In genomic region chr16:46926060-46926459, GRCm38 (mm10) we compare ENCODE assay signal across 12 mouse cellular contexts.
A peak's percentile ranks its signal among the peaks of the same experiment; 100 is the strongest.
DNase-seq lines count a peak whose midpoint lies in the region; TF ChIP-seq lines count a peak whose summit lies in the region.
"Had no signal": no experiment of that assay in that cellular context is flagged by ENCODE, and none has a peak within 500 bp of the region (broad histone marks: within the 10 kb centered on the region; RNA-seq: fewer than 3 reads in every experiment).

No protein-coding gene starts in this region.

- peak; percentile 24; the same call in 1 of the 2 replicates for TF ChIP-seq CTCF in small intestine, adult 2 months (IDR thresholded peaks at IDR 0.05; ENCODE audit: extremely low read depth, insufficient read length, insufficient replicate concordance, low read depth, low read length)

- H3K4me1 ChIP-seq in small intestine, adult 2 months (ENCODE audit: control insufficient read depth, insufficient read depth, insufficient read length, low read length) = no peaks in the 10 kb centered on the region
- H3K4me1 ChIP-seq: embryonic facial prominence, embryonic 13.5 days; limb, embryonic 12.5 days; midbrain, embryonic 13.5 days had no signal

- DNase-seq in heart, adult 11 months = peak; percentile 87
- DNase-seq in heart, postnatal 25 days (ENCODE audit: low spot score) = no peak
- DNase-seq in ovary, postnatal 14 days (ENCODE audit: low spot score) = peak; percentile 1
- DNase-seq in ovary, postnatal 36 days (ENCODE audit: low spot score) = no peak
- peak; percentile 50 for DNase-seq in kidney, adult 9 months
- DNase-seq in spleen, postnatal 14 days (ENCODE audit: low spot score in 2 of 2) = no peak
- DNase-seq in layer of hippocampus, adult 9-11 months = no peak
- DNase-seq: gastrocnemius, postnatal 36 days had no signal

- no peak overlapping the region for H3K27ac ChIP-seq in small intestine, adult 2 months (ENCODE audit: insufficient read depth, low read depth, low read length)
- H3K27ac ChIP-seq: embryonic facial prominence, embryonic 13.5 days; limb, embryonic 12.5 days; midbrain, embryonic 13.5 days had no signal

- 76% methylated on average over 3 of the region's 3 CpGs for WGBS in small intestine, adult 2 months

- TF ChIP-seq POLR2A in small intestine, adult 2 months (IDR thresholded peaks at IDR 0.05; ENCODE audit: low read depth, low read length) = no peak

- H3K27me3 ChIP-seq in small intestine, adult 2 months (ENCODE audit: control insufficient read depth, insufficient read depth, low read length) = no peaks in the 10 kb centered on the region
- H3K27me3 ChIP-seq: embryonic facial prominence, embryonic 13.5 days; limb, embryonic 12.5 days; midbrain, embryonic 13.5 days had no signal

- no peaks in the 10 kb centered on the region for H3K36me3 ChIP-seq in small intestine, adult 2 months (ENCODE audit: control insufficient read depth, insufficient read depth, low read length)
- H3K36me3 ChIP-seq: embryonic facial prominence, embryonic 13.5 days; limb, embryonic 12.5 days; midbrain, embryonic 13.5 days had no signal

- intact Hi-C loops in heart, postnatal 25 days (cut with DNase I) = no loop called here

- no peak overlapping the region for H3K4me3 ChIP-seq in small intestine, adult 2 months (ENCODE audit: low read depth, low read length)
- H3K4me3 ChIP-seq: embryonic facial prominence, embryonic 13.5 days; limb, embryonic 12.5 days; midbrain, embryonic 13.5 days had no signal

Comparison
In these comparisons a context has a peak if more than half of its experiments do, and no peak if none do; other contexts are left out.
1. DNase-seq: peak in heart, adult 11 months (single experiment), ovary, postnatal 14 days (single experiment) and kidney, adult 9 months (single experiment); none in heart, postnatal 25 days (single experiment), ovary, postnatal 36 days (single experiment), spleen, postnatal 14 days (0 of 2) and layer of hippocampus, adult 9-11 months (single experiment).